Mouse (Mus musculus) brain, embryonic 14.5 days (tissue): ENCODE measurements at regions not wholly inside any gene's neighbourhood (a gene's known extent, or its start where the extent isn't known, plus 50 kb on each side); places are given as distances from the start of the nearest gene placed in this dataset.

Source experiments
- CTCF ChIP-seq: fragments of 200-500 bp; IDR thresholded peaks from 2 replicates; pipeline ENCODE4 v1.5.1; 2012; ENCODE audit warnings: inconsistent platforms, mild to moderate bottlenecking, moderate library complexity, borderline replicate concordance; ENCODE audit not compliant: insufficient read depth, insufficient read length; ENCODE audit errors: extremely low read depth
- POLR2A ChIP-seq: fragments of 200-500 bp; IDR thresholded peaks from 2 replicates; pipeline ENCODE4 v1.6.1; 2012; ENCODE audit warnings: mild to moderate bottlenecking, inconsistent platforms, borderline replicate concordance; ENCODE audit not compliant: poor library complexity, insufficient read depth, insufficient read length, severe bottlenecking; ENCODE audit errors: extremely low read depth

DNA sequence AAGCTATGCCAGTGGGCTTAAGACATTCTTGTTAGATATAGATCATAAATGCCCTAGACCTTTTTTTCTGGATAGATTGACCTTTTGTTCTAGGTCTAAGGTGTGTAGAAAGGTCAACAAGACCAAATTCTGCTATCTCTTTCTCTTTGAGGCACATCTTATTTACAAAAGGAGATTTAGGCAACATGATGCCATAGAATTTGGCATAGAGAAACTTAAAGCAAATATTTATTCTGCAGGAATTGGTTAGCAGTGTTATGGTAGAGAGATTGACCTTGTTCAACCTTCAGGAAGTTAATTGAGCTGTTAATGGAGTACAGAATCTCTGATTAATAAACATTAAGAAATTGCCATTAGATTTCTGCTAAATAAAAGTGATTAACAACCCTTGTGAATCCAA, 236.4 kb downstream of the Snx13 start:
- TF ChIP-seq CTCF, result no peak
- TF ChIP-seq POLR2A, result no peak
